Mouse (Mus musculus) brain, embryonic 18.5 days (tissue): ENCODE results near the gene Plekhh3.

Source experiments
- DNase-seq: peaks from one replicate; pipeline ENCODE4 v3.0.0-alpha.2; 2012; ENCODE audit warnings: low read depth, low spot score

Gene Plekhh3

GRCm38 (mm10) chr11:101186526-101187247 lies 15.5 kb upstream of the Plekhh3 start:
- no peak for DNase-seq

GRCm38 (mm10) chr11:101185441-101185840 lies 14.3 kb upstream of the Plekhh3 start:
- DNase-seq = no peak

GRCm38 (mm10) chr11:101184984-101185383 lies 13.8 kb upstream of the Plekhh3 start:
- no peak for DNase-seq

- no peak for DNase-seq
These were observed 11.8 kb upstream of the Plekhh3 start for GRCm38 (mm10) chr11:101182771-101183517.

- DNase-seq = no peak
These were observed 10.8 kb upstream of the Plekhh3 start for GRCm38 (mm10) chr11:101181961-101182360.

- no peak for DNase-seq
These were observed 9.9 kb upstream of the Plekhh3 start for GRCm38 (mm10) chr11:101180846-101181740.

GRCm38 (mm10) chr11:101180261-101180660 lies 9.1 kb upstream of the Plekhh3 start:
- no peak for DNase-seq

- DNase-seq = no peak
These were observed 8.2 kb upstream of the Plekhh3 start for GRCm38 (mm10) chr11:101179306-101179705.

- DNase-seq = no peak
These were observed 7.2 kb upstream of the Plekhh3 start for GRCm38 (mm10) chr11:101178061-101179058.

- no peak for DNase-seq
These were observed 6.0 kb upstream of the Plekhh3 start for GRCm38 (mm10) chr11:101176933-101177773.

GRCm38 (mm10) chr11:101176117-101176691 lies 5.1 kb upstream of the Plekhh3 start:
- no peak for DNase-seq

GRCm38 (mm10) chr11:101175636-101176116 lies 4.5 kb upstream of the Plekhh3 start:
- DNase-seq = no peak

GRCm38 (mm10) chr11:101174851-101175628 lies 3.9 kb upstream of the Plekhh3 start, which contains the start of gene Ccr10:
Gene Ccr10, minus strand, starts transcription at chr11:101175443.
- DNase-seq = no peak

- no peak for DNase-seq
These were observed 3.2 kb upstream of the Plekhh3 start for GRCm38 (mm10) chr11:101174389-101174745.

GRCm38 (mm10) chr11:101173631-101174388 lies 2.7 kb upstream of the Plekhh3 start:
- no peak for DNase-seq

- no peak for DNase-seq
These were observed 2.0 kb upstream of the Plekhh3 start for GRCm38 (mm10) chr11:101173112-101173511.

GRCm38 (mm10) chr11:101172434-101172815 lies 1.3 kb upstream of the Plekhh3 start:
- DNase-seq = no peak
